Mouse (Mus musculus): ENCODE results near the gene Cyp2s1. TPM values are rescaled to one million over a fixed set of nuclear protein-coding genes. Genes with fewer than 3 reads are reported as not detected.

Cyp2s1 gene
- polyA plus RNA-seq, 1 experiment from 2014 or later = 1.9 TPM

GRCm38 (mm10) chr7:25761354-25761753 lies 55.4 kb downstream of the Cyp2s1 start:
- no peaks in the 10 kb centered on the region for H3K9me3 ChIP-seq (ENCODE audit: control insufficient read depth, low read length)
- ATAC-seq (ENCODE audit: insufficient number of reproducible peaks, low FRiP score, low TSS enrichment, low read depth) (no peak), DNase-seq (ENCODE audit: low spot score) (no peak)
- no peak overlapping the region for H3K4me2 ChIP-seq (ENCODE audit: low read depth, severe bottlenecking)
- no peaks in the 10 kb centered on the region for H3K36me3 ChIP-seq (ENCODE audit: control insufficient read depth, insufficient read depth, low read length)
- H3K4me3 ChIP-seq (ENCODE audit: low read depth, low read length) = no peak overlapping the region
- no peaks in the 10 kb centered on the region for H3K4me1 ChIP-seq (ENCODE audit: control insufficient read depth, insufficient read depth, low read length)
- H3K27ac ChIP-seq (replicated peaks; ENCODE audit: low read depth, low read length) = no peak overlapping the region
- no peak overlapping the region for H3K9ac ChIP-seq (ENCODE audit: low read length)
- H3K27me3 ChIP-seq (ENCODE audit: control insufficient read depth, insufficient read depth, low read length) = no peaks in the 10 kb centered on the region
- 90% methylated on average over 10 of the region's 10 CpGs for WGBS

DNA sequence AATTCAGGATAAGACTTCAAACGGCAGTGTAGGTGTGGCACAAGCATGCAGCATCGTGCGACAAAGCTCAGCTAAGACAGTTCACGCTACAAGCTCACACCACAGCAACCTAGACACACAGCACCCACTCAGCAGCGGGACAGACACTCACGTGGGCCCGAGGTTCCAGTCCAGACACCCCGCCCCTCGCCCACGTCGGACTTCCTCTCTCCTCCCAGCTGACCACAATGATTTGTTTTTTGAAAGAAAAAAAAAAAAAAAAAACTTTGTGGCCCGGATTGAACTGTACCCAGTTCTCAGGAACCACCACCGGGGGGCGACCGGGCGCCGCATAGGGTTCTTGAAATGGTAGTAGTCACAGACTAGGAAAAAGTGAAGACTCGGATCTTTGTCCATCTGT lies 60.7 kb downstream of the Cyp2s1 start:
- peak; percentile 93 for DNase-seq (ENCODE audit: low spot score)
- H3K36me3 ChIP-seq (ENCODE audit: control insufficient read depth, insufficient read depth, low read length) = no peaks in the 10 kb centered on the region

GRCm38 (mm10) chr7:25755468-25755833 lies 61.3 kb downstream of the Cyp2s1 start:
- Histone ChIP-seq H3K27me3 (ENCODE audit: control insufficient read depth, insufficient read depth, low read length) (no peaks in the 10 kb centered on the region), H3K4me3 (ENCODE audit: low read depth, low read length) (peak overlapping the region; percentile 99), H3K27ac (replicated peaks; ENCODE audit: low read depth, low read length) (peak overlapping the region; percentile 74), H3K9ac (ENCODE audit: low read length) (peak overlapping the region; percentile 38), H3K4me1 (ENCODE audit: control insufficient read depth, insufficient read depth, low read length) (peaks cover 9% of the 10 kb centered on the region; the same call in 1 of the 2 replicates), H3K36me3 (ENCODE audit: control insufficient read depth, insufficient read depth, low read length) (peaks cover 4% of the 10 kb centered on the region; the same call in 1 of the 2 replicates), H3K4me2 (ENCODE audit: low read depth, severe bottlenecking) (peak overlapping the region; percentile 63), H3K9me3 (ENCODE audit: control insufficient read depth, low read length) (no peaks in the 10 kb centered on the region)
- peak; percentile 76 for DNase-seq (ENCODE audit: low spot score)
- under 1% methylated on average over 15 of the region's 15 CpGs for WGBS
- ATAC-seq (ENCODE audit: insufficient number of reproducible peaks, low FRiP score, low TSS enrichment, low read depth) = peak; percentile 45

More for the DNA sequence above, 60.7 kb downstream of the Cyp2s1 start:
- H3K4me3 ChIP-seq (ENCODE audit: low read depth, low read length) = peak overlapping the region; percentile 99
- H3K9me3 ChIP-seq (ENCODE audit: control insufficient read depth, low read length) = no peaks in the 10 kb centered on the region
- H3K9ac ChIP-seq (ENCODE audit: low read length) = peak overlapping the region; percentile 38; the same call in 1 of the 2 replicates
- ATAC-seq (ENCODE audit: insufficient number of reproducible peaks, low FRiP score, low TSS enrichment, low read depth) = peak; percentile 60
- H3K4me2 ChIP-seq (ENCODE audit: low read depth, severe bottlenecking) = peak overlapping the region; percentile 63
- no peaks in the 10 kb centered on the region for H3K27me3 ChIP-seq (ENCODE audit: control insufficient read depth, insufficient read depth, low read length)
- 1% methylated on average over 18 of the region's 18 CpGs for WGBS
- peak overlapping the region; percentile 74 for H3K27ac ChIP-seq (replicated peaks; ENCODE audit: low read depth, low read length)
- peaks cover 9% of the 10 kb centered on the region; the same call in 1 of the 2 replicates for H3K4me1 ChIP-seq (ENCODE audit: control insufficient read depth, insufficient read depth, low read length)

DNA sequence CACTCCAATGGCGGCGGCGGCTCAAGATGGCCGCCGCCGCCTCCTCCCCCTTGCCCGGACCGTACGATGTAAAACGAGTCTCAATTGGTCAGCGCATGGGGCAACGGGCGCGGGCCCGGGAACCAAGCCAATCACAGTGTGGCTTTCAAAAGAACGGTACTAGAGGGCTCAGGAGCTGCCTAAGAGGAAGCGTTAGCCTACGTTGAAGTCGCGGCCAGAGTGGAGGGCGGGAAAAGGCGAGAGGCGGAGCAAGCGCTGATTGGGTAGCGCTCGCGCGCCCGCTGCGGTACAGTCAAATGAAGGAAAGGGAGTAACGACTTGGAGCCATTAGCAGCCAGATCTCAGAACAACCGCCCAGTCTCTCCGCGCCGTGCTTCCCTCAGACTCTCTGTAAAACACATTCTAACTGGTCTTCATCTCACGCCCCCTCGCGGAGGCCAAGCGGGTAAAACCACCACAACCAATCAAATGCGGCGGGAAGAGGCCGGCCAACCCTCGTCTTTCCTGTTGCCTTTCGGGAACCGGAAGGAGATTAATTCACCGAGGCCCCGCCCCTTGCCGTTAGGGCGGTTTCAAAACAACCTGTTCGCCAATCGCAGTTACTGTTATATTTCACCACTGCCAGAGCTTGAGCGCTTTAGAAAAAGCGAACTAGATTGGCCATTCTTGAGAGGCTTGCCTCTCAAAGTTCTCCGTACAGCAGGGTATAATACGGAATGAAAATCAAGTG lies 61.8 kb downstream of the Cyp2s1 start, which contains the start of gene Hnrnpul1:
Hnrnpul1 (minus strand) TSS at position 20 of the 730 bp plus-strand sequence.
- peak within 1 kb of the TSS; percentile 99 for H3K9ac ChIP-seq (ENCODE audit: low read length)
- WGBS = under 1% methylated on average over 53 of the region's 55 CpGs
- ATAC-seq (ENCODE audit: insufficient number of reproducible peaks, low FRiP score, low TSS enrichment, low read depth) (peak; percentile 94), DNase-seq (ENCODE audit: low spot score) (peak; percentile 99)
- H3K9me3 ChIP-seq (ENCODE audit: control insufficient read depth, low read length) = no peaks in the 10 kb centered on the region
- H3K36me3 ChIP-seq (ENCODE audit: control insufficient read depth, insufficient read depth, low read length) = peaks cover 6% of the 10 kb centered on the region; the same call in 1 of the 2 replicates
- no peaks in the 10 kb centered on the region for H3K27me3 ChIP-seq (ENCODE audit: control insufficient read depth, insufficient read depth, low read length)
- peak within 1 kb of the TSS; percentile 72 for H3K4me2 ChIP-seq (ENCODE audit: low read depth, severe bottlenecking)
- peaks cover 9% of the 10 kb centered on the region; the same call in 1 of the 2 replicates for H3K4me1 ChIP-seq (ENCODE audit: control insufficient read depth, insufficient read depth, low read length)
- peak within 1 kb of the TSS; percentile 93 for H3K27ac ChIP-seq (replicated peaks; ENCODE audit: low read depth, low read length)
- peak within 1 kb of the TSS; percentile 99 for H3K4me3 ChIP-seq (ENCODE audit: low read depth, low read length)

DNA sequence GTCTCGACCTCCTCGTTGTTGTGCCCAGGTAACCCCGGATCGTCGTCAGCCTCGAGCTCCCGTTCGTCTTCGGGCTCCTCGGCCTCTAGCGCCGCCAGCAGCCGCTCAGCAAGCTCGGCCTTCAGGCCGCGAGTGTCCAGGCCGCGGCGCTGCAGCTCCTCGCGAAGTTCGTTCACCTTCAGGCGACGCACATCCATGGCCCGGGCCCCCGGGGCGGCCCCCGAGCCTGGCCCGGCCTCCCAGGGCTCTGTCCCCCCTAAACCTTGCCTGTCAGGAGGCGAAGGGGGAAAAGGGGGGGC lies 62.3 kb downstream of the Cyp2s1 start:
- Histone ChIP-seq H3K27ac (replicated peaks; ENCODE audit: low read depth, low read length) (peak overlapping the region; percentile 93), H3K36me3 (ENCODE audit: control insufficient read depth, insufficient read depth, low read length) (peaks cover 7% of the 10 kb centered on the region; the same call in 1 of the 2 replicates), H3K4me3 (ENCODE audit: low read depth, low read length) (peak overlapping the region; percentile 99), H3K4me2 (ENCODE audit: low read depth, severe bottlenecking) (peak overlapping the region; percentile 72), H3K9ac (ENCODE audit: low read length) (peak overlapping the region; percentile 99), H3K4me1 (ENCODE audit: control insufficient read depth, insufficient read depth, low read length) (peaks cover 9% of the 10 kb centered on the region; the same call in 1 of the 2 replicates), H3K9me3 (ENCODE audit: control insufficient read depth, low read length) (no peaks in the 10 kb centered on the region), H3K27me3 (ENCODE audit: control insufficient read depth, insufficient read depth, low read length) (no peaks in the 10 kb centered on the region)
- DNase-seq (ENCODE audit: low spot score) (no peak), ATAC-seq (ENCODE audit: insufficient number of reproducible peaks, low FRiP score, low TSS enrichment, low read depth) (no peak)
- under 1% methylated on average over 30 of the region's 30 CpGs for WGBS

GRCm38 (mm10) chr7:25753643-25754438 lies 62.9 kb downstream of the Cyp2s1 start:
- under 1% methylated on average over 46 of the region's 46 CpGs for WGBS

DNA sequence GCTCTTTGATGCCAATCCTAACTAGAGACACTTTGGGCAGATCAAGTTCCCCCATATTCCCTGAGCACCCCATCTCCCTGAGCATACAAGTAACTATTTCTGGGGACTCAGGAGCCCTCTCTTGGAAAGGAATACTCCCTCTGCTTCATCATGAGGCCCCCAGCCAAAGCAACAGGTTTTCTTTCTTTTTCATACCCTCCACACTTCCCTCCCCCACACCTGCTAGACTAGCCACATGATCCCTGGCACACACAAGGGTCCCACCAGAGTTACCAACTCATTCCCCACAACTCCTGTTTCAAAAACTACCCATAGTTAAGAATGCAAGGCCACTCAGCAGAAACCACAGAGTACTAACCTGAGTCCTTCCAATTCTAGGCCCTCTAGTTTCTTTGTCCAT lies 63.6 kb downstream of the Cyp2s1 start:
- Histone ChIP-seq H3K9ac (ENCODE audit: low read length) (peak overlapping the region; percentile 99), H3K27me3 (ENCODE audit: control insufficient read depth, insufficient read depth, low read length) (no peaks in the 10 kb centered on the region), H3K36me3 (ENCODE audit: control insufficient read depth, insufficient read depth, low read length) (peaks cover 15% of the 10 kb centered on the region; the same call in 1 of the 2 replicates), H3K4me1 (ENCODE audit: control insufficient read depth, insufficient read depth, low read length) (peaks cover 9% of the 10 kb centered on the region; the same call in 1 of the 2 replicates), H3K27ac (replicated peaks; ENCODE audit: low read depth, low read length) (no peak overlapping the region), H3K4me3 (ENCODE audit: low read depth, low read length) (peak overlapping the region; percentile 99), H3K4me2 (ENCODE audit: low read depth, severe bottlenecking) (peak overlapping the region; percentile 72), H3K9me3 (ENCODE audit: control insufficient read depth, low read length) (no peaks in the 10 kb centered on the region)
- ATAC-seq (ENCODE audit: insufficient number of reproducible peaks, low FRiP score, low TSS enrichment, low read depth) (no peak), DNase-seq (ENCODE audit: low spot score) (no peak)

More at GRCm38 (mm10) chr7:25753643-25754438, 62.9 kb downstream of the Cyp2s1 start:
- Histone ChIP-seq H3K4me1 (ENCODE audit: control insufficient read depth, insufficient read depth, low read length) (peaks cover 9% of the 10 kb centered on the region; the same call in 1 of the 2 replicates), H3K27ac (replicated peaks; ENCODE audit: low read depth, low read length) (peak overlapping the region; percentile 93), H3K9ac (ENCODE audit: low read length) (peak overlapping the region; percentile 99), H3K4me2 (ENCODE audit: low read depth, severe bottlenecking) (peak overlapping the region; percentile 72), H3K9me3 (ENCODE audit: control insufficient read depth, low read length) (no peaks in the 10 kb centered on the region), H3K27me3 (ENCODE audit: control insufficient read depth, insufficient read depth, low read length) (no peaks in the 10 kb centered on the region), H3K4me3 (ENCODE audit: low read depth, low read length) (peak overlapping the region; percentile 99), H3K36me3 (ENCODE audit: control insufficient read depth, insufficient read depth, low read length) (peaks cover 11% of the 10 kb centered on the region; the same call in 1 of the 2 replicates)
- ATAC-seq (ENCODE audit: insufficient number of reproducible peaks, low FRiP score, low TSS enrichment, low read depth) (peak; percentile 0; the same call in 1 of the 2 replicates), DNase-seq (ENCODE audit: low spot score) (peak; percentile 25)
